Mouse (Mus musculus) heart, postnatal 25 days (tissue): Measurements from ENCODE around the gene Tcp11l2. TPM values are rescaled to one million over a fixed set of nuclear protein-coding genes. Genes with fewer than 3 reads are reported as not detected.

Experiments
- DNase-seq: peaks from one replicate; pipeline ENCODE4 v3.0.0; 2022; ENCODE audit warnings: low spot score
- intact Hi-C: fragments of 180-260 bp; cut with DNase I; formaldehyde crosslinking; loops from one replicate; pipeline ENCODE4 v1.15.1; 2025
- total RNA-seq, 2 experiments: library from RNA; stranded (reverse); gene quantifications; 2 replicates each; pipeline ENCODE4 v1.2.3; 2021

Tcp11l2 gene
- total RNA-seq, 2 experiments from 2014 or later, result 106 to 145 TPM

- no peak for DNase-seq
- intact Hi-C loops, result no loop called here
Observed at GRCm38 (mm10) chr10:84591640-84592148, 15.3 kb downstream of the Tcp11l2 start.

GRCm38 (mm10) chr10:84592745-84593144 is 16.3 kb downstream of the Tcp11l2 start:
- intact Hi-C loops, result no loop called here
- no peak for DNase-seq

GRCm38 (mm10) chr10:84597127-84597785 is 20.8 kb downstream of the Tcp11l2 start:
- no peak for DNase-seq
- intact Hi-C loops, result loop anchor here (2.0 kb wide), 1 partner anchor 20 kb away; the partner anchor contains the start of gene Tcp11l2

- no peak for DNase-seq
- intact Hi-C loops, result no loop called here
Observed at GRCm38 (mm10) chr10:84598172-84598571, 21.7 kb downstream of the Tcp11l2 start.

- DNase-seq, result no peak
- intact Hi-C loops, result loop anchor here (2.0 to 5.0 kb wide), 2 partner anchors 17 to 83 kb away; no protein-coding TSS in a partner anchor
Observed at GRCm38 (mm10) chr10:84600136-84600535, 23.7 kb downstream of the Tcp11l2 start.

- intact Hi-C loops, result loop anchor here (5.0 kb wide), 1 partner anchor 87 kb away; no protein-coding TSS in a partner anchor
Observed at GRCm38 (mm10) chr10:84604335-84604734, 27.9 kb downstream of the Tcp11l2 start.

GRCm38 (mm10) chr10:84608361-84608760 is 31.9 kb downstream of the Tcp11l2 start:
- no peak for DNase-seq
- intact Hi-C loops, result no loop called here

More at GRCm38 (mm10) chr10:84604335-84604734, 27.9 kb downstream of the Tcp11l2 start:
- no peak for DNase-seq

GRCm38 (mm10) chr10:84610324-84610723 is 33.9 kb downstream of the Tcp11l2 start:
- DNase-seq, result no peak
- intact Hi-C loops, result no loop called here

- intact Hi-C loops, result no loop called here
- DNase-seq, result no peak
Observed at GRCm38 (mm10) chr10:84610783-84611182, 34.4 kb downstream of the Tcp11l2 start.

GRCm38 (mm10) chr10:84611664-84612063 is 35.2 kb downstream of the Tcp11l2 start:
- no peak for DNase-seq
- intact Hi-C loops, result no loop called here

- intact Hi-C loops, result no loop called here
- no peak for DNase-seq
Observed at GRCm38 (mm10) chr10:84612281-84612680, 35.9 kb downstream of the Tcp11l2 start.

- DNase-seq, result no peak
- intact Hi-C loops, result no loop called here
Observed at GRCm38 (mm10) chr10:84613366-84613765, 36.9 kb downstream of the Tcp11l2 start.

- intact Hi-C loops, result no loop called here
- DNase-seq, result no peak
Observed at GRCm38 (mm10) chr10:84615076-84615475, 38.6 kb downstream of the Tcp11l2 start.

- intact Hi-C loops, result loop anchor here (1.0 to 5.0 kb wide), 2 partner anchors 44 to 90 kb away; partner anchors contain the start of gene Ckap4
- peak; percentile 86 for DNase-seq
Observed at GRCm38 (mm10) chr10:84621826-84622790, 45.7 kb downstream of the Tcp11l2 start, which contains the start of gene Polr3b. Gene Polr3b (plus strand): TSS chr10:84622292.

- intact Hi-C loops, result no loop called here
- DNase-seq, result no peak
Observed at GRCm38 (mm10) chr10:84631182-84631581, 54.8 kb downstream of the Tcp11l2 start.

GRCm38 (mm10) chr10:84632005-84632404 is 55.6 kb downstream of the Tcp11l2 start:
- intact Hi-C loops, result no loop called here
- no peak for DNase-seq

GRCm38 (mm10) chr10:84636656-84637055 is 60.2 kb downstream of the Tcp11l2 start:
- intact Hi-C loops, result no loop called here

GRCm38 (mm10) chr10:84638382-84638781 is 62.0 kb downstream of the Tcp11l2 start:
- intact Hi-C loops, result no loop called here
- no peak for DNase-seq

More at GRCm38 (mm10) chr10:84636656-84637055, 60.2 kb downstream of the Tcp11l2 start:
- no peak for DNase-seq

GRCm38 (mm10) chr10:84639525-84640287 is 63.3 kb downstream of the Tcp11l2 start:
- DNase-seq, result no peak
- intact Hi-C loops, result loop anchor here (2.0 to 10.0 kb wide), 4 partner anchors 68 to 485 kb away; partner anchors contain the start of gene Mterf2
